Mouse (Mus musculus) spleen, postnatal 10 days (tissue): ENCODE data around the gene Ilkap.

Experiments
- DNase-seq, 2 experiments: peaks; one replicate each; pipeline ENCODE4 v3.0.0; 2021 to 2022; ENCODE audit warnings: low spot score in 2 of 2

Gene Ilkap

DNA sequence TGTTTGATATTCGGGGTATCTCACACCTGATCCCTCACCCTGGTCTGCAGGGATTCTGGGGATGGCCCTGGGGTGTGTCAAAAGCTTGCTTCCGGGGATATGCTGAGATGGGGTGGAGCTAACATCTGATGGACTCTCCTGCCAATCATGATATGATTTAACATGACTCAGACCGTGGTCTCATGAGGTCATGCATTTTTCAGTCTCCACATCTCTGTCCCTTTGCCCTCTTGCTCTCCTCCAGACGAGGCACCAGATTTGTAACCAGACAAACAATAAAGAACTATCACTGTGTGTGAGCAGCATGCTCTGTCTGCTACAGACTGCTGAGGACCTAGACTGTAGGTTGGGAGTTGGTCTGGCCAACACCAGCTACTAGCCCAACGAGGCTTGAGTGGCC lies 36.5 kb downstream of the Ilkap start:
- no peak for DNase-seq

DNA sequence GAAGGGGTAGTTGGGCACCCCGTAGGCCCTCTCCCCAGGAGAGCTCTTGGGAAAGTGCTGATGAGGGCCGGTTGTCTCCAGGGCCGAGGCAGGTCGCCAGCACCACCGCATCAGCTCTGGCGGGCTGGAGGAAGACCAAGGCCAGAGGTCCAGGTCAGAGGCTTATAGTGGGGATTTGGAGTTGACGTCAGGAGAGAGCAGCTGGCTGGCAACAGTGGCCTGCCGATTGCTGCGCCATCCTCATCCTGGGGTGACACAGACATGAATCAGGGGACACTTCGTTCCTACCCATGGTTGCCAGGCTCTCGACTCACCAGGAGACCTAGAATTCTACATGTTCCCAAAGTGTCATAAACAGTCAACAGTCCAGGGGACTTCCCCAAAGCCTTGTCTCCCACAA lies 42.5 kb downstream of the Ilkap start:
- no peak for DNase-seq

DNA sequence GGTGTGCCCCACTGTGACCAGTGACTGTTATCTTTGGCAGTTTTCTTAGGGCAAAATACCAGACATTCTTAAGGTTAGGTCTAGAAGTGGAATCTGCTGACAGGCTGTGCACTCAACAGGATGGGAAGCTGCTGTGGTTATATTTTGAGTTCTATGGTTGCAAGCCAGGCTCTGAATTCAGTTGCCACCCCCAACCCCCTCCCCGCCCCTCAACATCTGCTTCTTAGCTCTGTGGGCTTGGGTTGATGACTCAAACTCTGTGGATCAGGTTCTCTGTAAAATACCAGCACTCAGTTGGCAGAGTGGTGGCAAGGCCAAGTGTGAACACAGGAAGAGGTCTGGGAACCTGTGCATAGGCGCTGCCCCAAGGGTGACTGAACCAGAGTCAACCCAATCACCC lies 46.3 kb downstream of the Ilkap start:
- no peak for DNase-seq

DNA sequence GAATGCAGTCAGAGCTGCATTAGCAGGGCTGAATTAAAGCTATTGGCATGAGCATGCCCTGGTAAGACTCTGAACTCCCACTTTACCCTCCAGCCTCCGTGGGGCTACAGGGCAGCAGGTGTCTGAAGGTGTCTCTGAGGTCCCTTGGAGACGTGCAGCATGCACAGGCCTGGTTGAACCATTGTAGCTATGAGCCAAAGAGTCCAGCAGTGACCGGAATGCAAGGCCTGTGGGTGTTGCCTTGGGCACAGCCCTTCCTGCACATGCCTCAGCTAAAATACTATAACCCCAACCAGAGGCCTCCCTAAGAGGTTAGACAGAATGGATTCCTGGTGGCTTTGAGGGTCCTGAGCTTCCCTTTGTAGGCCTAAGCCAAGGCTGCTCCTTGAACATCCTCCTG lies 47.4 kb downstream of the Ilkap start:
- no peak for DNase-seq

DNA sequence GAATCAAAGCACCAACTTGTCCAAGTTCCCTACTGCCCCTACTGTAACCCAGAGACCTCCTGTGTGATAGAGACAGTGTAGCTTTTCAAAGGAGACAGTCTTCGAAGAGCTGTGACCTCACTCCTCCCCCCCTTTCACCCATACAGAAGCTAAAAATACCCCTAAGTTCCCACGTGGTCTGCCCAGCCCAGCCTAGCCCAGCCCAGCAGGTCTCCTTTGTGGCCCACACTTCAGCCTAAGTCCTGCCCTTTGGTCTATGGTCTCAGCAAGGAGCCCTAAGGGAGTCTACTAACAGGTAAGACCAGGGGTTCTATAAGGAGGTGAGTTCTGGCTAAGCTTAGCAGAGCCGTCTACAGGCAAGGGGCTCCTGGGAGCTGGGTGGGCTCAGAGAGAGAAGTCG lies 47.8 kb downstream of the Ilkap start, which contains the start of gene Klhl30:
Klhl30 (plus strand) TSS at position 176 of the 400 bp plus-strand sequence.
- DNase-seq, result no peak

DNA sequence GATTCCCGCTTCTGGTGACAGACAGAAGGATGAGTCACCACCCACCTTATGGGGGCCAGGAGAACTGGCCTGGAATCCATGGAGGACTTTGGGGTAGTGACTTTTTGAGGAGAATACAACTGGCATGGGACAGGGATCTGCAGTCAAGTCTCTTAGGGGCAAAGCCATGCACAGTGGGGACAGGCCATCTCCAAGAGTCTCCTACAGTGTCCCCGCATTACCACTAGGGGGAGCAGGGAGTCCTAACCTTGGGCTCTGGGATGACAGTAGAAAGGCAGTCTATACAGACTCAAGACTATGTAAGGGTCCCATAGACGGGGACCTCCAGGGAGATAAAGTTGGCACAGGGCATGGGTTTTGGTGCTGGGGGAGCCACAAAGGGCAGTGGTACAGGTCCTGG lies 51.7 kb downstream of the Ilkap start:
- peak; percentile 50 to 74 for DNase-seq

DNA sequence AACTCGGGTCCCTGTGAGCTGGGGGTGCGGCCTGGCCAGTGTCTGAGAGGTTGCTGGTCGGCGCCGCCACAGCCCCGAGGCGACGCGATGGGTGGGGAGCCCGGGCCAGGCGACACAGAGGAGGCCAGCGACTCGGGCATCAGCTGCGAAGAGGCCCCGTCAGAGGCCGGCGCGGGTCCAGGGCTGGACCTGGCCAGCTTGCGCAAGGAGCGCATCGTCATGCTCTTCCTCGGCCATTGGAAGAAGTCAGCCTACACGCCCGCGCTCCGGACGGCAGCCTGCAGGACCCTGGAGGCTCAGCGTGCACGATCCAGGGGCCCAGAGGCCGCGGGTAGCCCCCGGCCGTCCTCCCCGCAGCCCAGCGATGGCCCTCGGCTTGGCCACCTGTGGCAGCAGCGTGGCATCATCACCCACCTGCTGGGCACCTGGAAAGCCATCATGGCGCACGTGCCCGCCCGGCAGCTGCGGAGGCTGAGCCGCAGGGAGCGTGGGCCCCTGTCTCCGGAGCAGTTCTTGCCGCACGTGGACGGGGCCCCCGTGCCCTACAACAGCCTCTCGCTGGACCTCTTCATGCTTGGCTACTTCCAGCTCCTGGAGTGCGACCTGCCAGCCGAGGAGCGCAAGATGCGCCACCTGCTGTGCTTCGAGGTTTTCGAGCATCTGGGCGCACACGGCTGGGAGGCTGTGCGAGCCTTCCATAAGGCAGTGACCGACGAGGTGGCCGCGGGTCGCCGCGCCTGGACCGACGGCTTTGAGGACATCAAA lies 53.5 kb downstream of the Ilkap start:
- no peak for DNase-seq

DNA sequence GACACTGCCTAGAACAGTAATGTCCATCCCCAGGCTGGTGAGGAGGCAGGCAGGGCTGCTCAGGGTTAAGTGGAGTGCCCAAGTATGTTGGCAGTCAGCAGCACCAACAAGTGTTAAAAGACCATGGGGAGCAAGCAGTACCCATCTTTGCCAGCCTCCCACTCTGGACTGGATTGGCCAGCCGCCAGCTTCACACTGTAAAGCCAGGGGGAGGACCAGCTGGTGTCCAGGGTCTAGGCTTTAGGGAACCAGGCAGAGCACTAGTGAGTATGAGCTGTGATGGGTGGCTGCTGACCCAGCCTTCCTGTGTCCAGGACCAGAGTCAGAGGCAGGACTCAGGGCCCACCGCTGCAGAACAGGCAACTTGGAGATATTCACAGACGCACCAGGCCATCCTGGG lies 54.6 kb downstream of the Ilkap start:
- no peak for DNase-seq

DNA sequence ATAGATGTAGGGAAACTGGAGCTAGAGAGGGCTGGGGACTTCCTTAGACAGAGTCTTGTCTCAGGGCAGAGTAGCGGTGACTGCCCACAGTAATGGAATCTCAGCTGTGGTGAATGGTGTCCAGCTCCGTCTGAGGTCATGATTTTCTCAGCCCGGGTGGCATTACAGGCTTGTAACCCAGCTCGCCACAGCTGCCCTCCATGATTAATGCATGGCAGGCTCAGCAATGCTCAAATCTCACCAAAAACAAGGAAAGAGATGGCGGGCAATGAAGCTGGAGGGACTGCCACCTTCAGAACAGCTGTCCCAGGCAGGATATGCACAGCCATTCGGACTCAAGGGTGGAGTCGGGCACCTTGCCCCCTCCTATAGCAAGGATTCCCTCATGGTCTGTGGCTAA lies 61.3 kb downstream of the Ilkap start:
- no peak for DNase-seq

DNA sequence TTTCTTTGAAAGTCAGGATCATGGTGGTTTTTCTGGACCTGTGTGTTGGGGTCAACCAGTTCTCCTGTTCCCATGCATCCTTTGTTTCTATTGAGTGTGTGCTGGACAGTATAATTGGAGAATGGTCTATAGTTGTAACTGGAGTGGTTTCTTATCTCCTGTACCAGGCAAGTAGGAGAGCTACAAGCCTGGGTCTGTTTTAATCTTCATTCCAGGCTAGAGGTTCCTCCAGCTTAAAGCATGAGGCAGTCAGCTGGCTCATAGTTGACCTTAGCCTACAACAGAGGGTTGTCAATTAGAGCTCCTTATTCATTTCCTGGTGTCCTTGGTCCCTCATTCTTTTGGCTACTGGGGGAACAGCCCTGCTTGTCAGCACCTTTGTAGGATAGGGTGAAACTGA lies 65.0 kb downstream of the Ilkap start:
- no peak for DNase-seq

DNA sequence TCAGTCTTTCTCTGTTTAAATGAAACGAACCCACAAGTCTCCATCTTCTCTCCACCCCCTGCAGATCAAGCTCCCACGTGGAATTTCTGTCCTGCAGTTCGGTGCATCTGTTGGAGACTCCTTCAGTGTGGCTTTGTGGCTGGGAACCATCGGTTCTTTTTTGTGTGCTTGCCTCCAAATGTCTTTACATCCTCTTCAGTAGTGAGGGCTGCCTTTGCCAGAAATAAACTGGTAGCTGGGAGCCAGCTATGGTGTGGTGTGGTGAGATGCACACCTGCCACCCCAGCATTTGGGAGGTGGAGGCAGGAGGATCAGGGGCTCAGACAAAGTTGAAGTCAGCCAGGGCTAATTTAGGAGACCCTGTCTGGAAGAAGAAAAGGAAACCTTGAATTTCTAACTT lies 66.5 kb downstream of the Ilkap start:
- DNase-seq, result no peak

DNA sequence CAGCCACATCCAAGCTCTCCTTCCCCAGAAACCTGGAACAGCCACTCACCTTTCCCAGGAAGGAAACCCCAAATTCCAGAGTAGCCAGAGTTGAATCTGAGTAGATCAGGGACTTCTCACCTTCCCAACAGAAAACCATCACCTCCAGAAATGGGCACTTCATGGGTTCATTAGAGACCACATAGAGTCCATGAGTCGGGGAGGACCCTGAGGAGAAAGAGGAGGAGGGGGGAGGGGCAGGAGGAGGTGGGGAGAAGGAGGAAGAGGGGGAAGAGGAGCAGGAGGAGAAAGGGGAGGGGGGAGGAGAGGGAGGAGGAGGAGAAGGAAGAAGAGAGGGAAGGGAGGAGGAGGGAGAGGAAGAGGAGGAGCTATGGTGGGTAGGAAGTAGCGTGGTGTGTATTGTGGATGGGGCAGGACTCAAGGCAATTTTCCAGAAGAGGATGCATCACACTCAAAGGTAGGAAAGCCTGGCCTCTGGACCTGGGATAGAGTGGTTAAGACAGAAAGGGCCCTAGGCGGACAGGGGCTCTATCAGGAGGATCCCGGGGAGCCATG lies 73.0 kb downstream of the Ilkap start:
- DNase-seq, result no peak

DNA sequence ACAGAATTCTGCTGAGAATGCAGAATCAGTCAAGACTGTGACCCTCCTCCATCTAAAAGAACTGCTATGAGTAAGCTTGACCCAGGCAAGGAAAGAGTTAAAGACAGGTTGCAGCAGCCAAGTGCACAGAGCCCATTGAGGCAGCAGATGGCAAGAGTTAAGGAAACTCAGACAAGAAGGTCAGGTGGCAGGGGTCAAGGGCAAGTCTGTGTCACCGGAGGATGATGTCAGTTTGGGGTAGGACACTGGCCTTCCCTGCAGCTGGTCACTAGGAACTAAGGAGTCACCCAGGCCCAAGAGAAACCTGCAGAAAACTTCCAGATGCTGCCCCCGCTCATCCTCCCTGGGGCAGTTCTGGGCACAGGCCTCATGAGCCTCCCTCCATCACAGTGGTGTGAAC lies 74.0 kb downstream of the Ilkap start:
- no peak for DNase-seq
